Mouse (Mus musculus) leukemia stem cell, adult 10-12 weeks (primary cell): ENCODE results near the gene Gm16506. TPM values are rescaled to one million over a fixed set of nuclear protein-coding genes. Genes with fewer than 3 reads are reported as not detected.

Experiments used
- polyA plus RNA-seq: library from polyadenylated mRNA; stranded (reverse); fragments of >175 nt; gene quantifications from 2 replicates; pipeline ENCODE4 v1.2.3, GENCODE M21; 2012; ENCODE audit warnings: low replicate concordance

The Gm16506 gene
- not detected in 2 replicates for polyA plus RNA-seq

GRCm38 (mm10) chr14:43727385-43727784, at the start of gene Gm16506:
Gm16506 (minus strand) TSS chr14:43727485.

GRCm38 (mm10) chr14:43747566-43747965, 20.3 kb upstream of the Gm16506 start, which contains the start of gene Gm6526:
Gm6526 (plus strand) TSS chr14:43747866.

GRCm38 (mm10) chr14:43697621-43698020, 29.7 kb downstream of the Gm16506 start, which contains the start of gene Gm7324:
Gm7324 (plus strand) TSS chr14:43697828.

GRCm38 (mm10) chr14:43677099-43677498, 50.2 kb downstream of the Gm16506 start, which contains the start of gene Gm8165:
Gm8165 (minus strand) TSS chr14:43677199.

Other genes starting within 250 kb of the Gm16506 start
- not detected in 2 replicates for gene Gm5799, start 183.9 kb downstream of the Gm16506 start, polyA plus RNA-seq
- gene Gm17654, start 148.3 kb downstream of the Gm16506 start, polyA plus RNA-seq = not detected in 2 replicates
- not detected in 2 replicates for gene Gm10375, start 119.5 kb downstream of the Gm16506 start, polyA plus RNA-seq
- gene Gm8165, start 50.3 kb downstream of the Gm16506 start, polyA plus RNA-seq = not detected in 2 replicates
- gene Gm7324, start 29.7 kb downstream of the Gm16506 start, polyA plus RNA-seq = not detected in 2 replicates
- not detected in 2 replicates for gene Gm6526, start 20.4 kb upstream of the Gm16506 start, polyA plus RNA-seq
- not detected in 2 replicates for gene Gm8180, start 57.3 kb upstream of the Gm16506 start, polyA plus RNA-seq
- gene Ear1, start 148.0 kb upstream of the Gm16506 start, polyA plus RNA-seq = not detected in 2 replicates
- not detected in 2 replicates for gene Ear10, start 196.1 kb upstream of the Gm16506 start, polyA plus RNA-seq
- gene Gm8113, start 197.9 kb upstream of the Gm16506 start, polyA plus RNA-seq = 0.24 TPM in 1 of 2 replicates, not detected in the other
- gene Ang5, start 229.6 kb upstream of the Gm16506 start, polyA plus RNA-seq = not detected in 2 replicates